Mouse (Mus musculus) MEL (cell line): ENCODE measurements around the gene Fem1a. TPM values are rescaled to one million over a fixed set of nuclear protein-coding genes. Genes with fewer than 3 reads are reported as not detected.

Source experiments
- DNase-seq: peaks from one replicate; pipeline ENCODE4 v3.0.0; 2011; ENCODE audit warnings: low read depth, low spot score
- H3K27ac ChIP-seq: 2 replicates; pipeline ENCODE4 v1.5.1; 2012; ENCODE audit warnings: low read depth, mild to moderate bottlenecking, control low read depth, low read length, moderate library complexity; ENCODE audit not compliant: control insufficient read depth
- H3K27me3 ChIP-seq, 2 experiments: fragments of 150-350 bp in 1 of 2; sonication (generic) in 1 of 2; 2 replicates each; pipeline ENCODE4 v1.6.1; 2012; ENCODE audit warnings: low read length in 2 of 2, mild to moderate bottlenecking in 2 of 2, improper control_type of control experiment in 1 of 2, moderate library complexity in 1 of 2; ENCODE audit not compliant: insufficient read depth in 2 of 2, control insufficient read depth in 1 of 2
- H3K36me3 ChIP-seq, 2 experiments: 2 replicates each; pipeline ENCODE4 v1.6.1; 2012 to 2014; ENCODE audit warnings: low read length in 2 of 2, improper control_type of control experiment in 1 of 2, inconsistent platforms in 1 of 2, mild to moderate bottlenecking in 1 of 2; ENCODE audit not compliant: insufficient read depth in 2 of 2, control insufficient read depth in 1 of 2
- H3K4me1 ChIP-seq, 2 experiments: fragments of 150-350 bp in 1 of 2; sonication (generic) in 1 of 2; 2 replicates each; pipeline ENCODE4 v1.6.1; 2012; ENCODE audit warnings: low read length in 2 of 2, improper control_type of control experiment in 1 of 2, mild to moderate bottlenecking in 1 of 2; ENCODE audit not compliant: insufficient read depth in 2 of 2, control insufficient read depth in 1 of 2
- H3K4me3 ChIP-seq, 2 experiments: fragments of 150-350 bp in 1 of 2; sonication (generic) in 1 of 2; 2 replicates each; pipeline ENCODE4 v1.5.1; 2012; ENCODE audit warnings: low read depth in 2 of 2, low read length in 2 of 2, mild to moderate bottlenecking in 2 of 2, moderate library complexity in 2 of 2, control low read depth in 1 of 2, improper control_type of control experiment in 1 of 2; ENCODE audit not compliant: control insufficient read depth in 1 of 2, insufficient read depth in 1 of 2
- H3K79me2 ChIP-seq: 2 replicates; pipeline ENCODE4 v1.6.1; 2012; ENCODE audit warnings: mild to moderate bottlenecking, low read length, moderate library complexity; ENCODE audit not compliant: control insufficient read depth, poor library complexity, insufficient read depth
- H3K9ac ChIP-seq: 2 replicates; pipeline ENCODE4 v1.6.1; 2012; ENCODE audit warnings: low read depth, mild to moderate bottlenecking, control low read depth, low read length, moderate library complexity; ENCODE audit not compliant: control insufficient read depth, poor library complexity, severe bottlenecking
- H3K9me3 ChIP-seq: fragments of 150-350 bp; sonication (generic); replicated peaks from 2 replicates; pipeline ENCODE4 v1.6.1; 2012; ENCODE audit warnings: mild to moderate bottlenecking, low read length, improper control_type of control experiment, moderate library complexity; ENCODE audit not compliant: insufficient read depth
- BHLHE40 ChIP-seq: IDR thresholded peaks from 2 replicates; pipeline ENCODE4 v1.6.1; 2012; ENCODE audit warnings: low read depth, mild to moderate bottlenecking, inconsistent platforms, low read length, improper control_type of control experiment, borderline replicate concordance
- CHD1 ChIP-seq: IDR thresholded peaks from 2 replicates; pipeline ENCODE4 v1.6.1; 2012; ENCODE audit warnings: low read depth, mild to moderate bottlenecking, inconsistent platforms, low read length, improper control_type of control experiment
- CTCF ChIP-seq, 3 experiments: IDR thresholded peaks in 2 of 3; conservative IDR thresholded peaks in 1 of 3; 2 replicates each; pipeline ENCODE4 v1.5.1; 2011 to 2012; ENCODE audit warnings: low read length in 3 of 3, low read depth in 2 of 3, mild to moderate bottlenecking in 2 of 3, improper control_type of control experiment in 1 of 3, inconsistent platforms in 1 of 3, mixed read lengths in 1 of 3, moderate library complexity in 1 of 3; ENCODE audit not compliant: control insufficient read depth in 1 of 3, insufficient read depth in 1 of 3, poor library complexity in 1 of 3, severe bottlenecking in 1 of 3
- E2F4 ChIP-seq: IDR thresholded peaks from 2 replicates; pipeline ENCODE4 v1.6.1; 2011; ENCODE audit warnings: low read depth, low read length, improper control_type of control experiment, borderline replicate concordance
- ELF1 ChIP-seq: IDR thresholded peaks from 2 replicates; pipeline ENCODE4 v1.6.1; 2014; ENCODE audit warnings: low read depth, mild to moderate bottlenecking, inconsistent platforms, low read length, improper control_type of control experiment, moderate library complexity
- EP300 ChIP-seq, 2 experiments: IDR thresholded peaks; 2 replicates each; pipeline ENCODE4 v1.6.1; 2011; ENCODE audit warnings: improper control_type of control experiment in 2 of 2, low read length in 2 of 2, low read depth in 1 of 2, mild to moderate bottlenecking in 1 of 2
- ETS1 ChIP-seq: IDR thresholded peaks from 2 replicates; pipeline ENCODE4 v1.6.1; 2012; ENCODE audit warnings: low read depth, mild to moderate bottlenecking, inconsistent platforms, low read length, improper control_type of control experiment, moderate library complexity
- GABPA ChIP-seq: IDR thresholded peaks from 2 replicates; pipeline ENCODE4 v1.6.1; 2012; ENCODE audit warnings: low read depth, mild to moderate bottlenecking, inconsistent platforms, low read length, improper control_type of control experiment, moderate library complexity
- GATA1 ChIP-seq: IDR thresholded peaks from 2 replicates; pipeline ENCODE4 v1.6.1; 2011; ENCODE audit warnings: low read depth, low read length, improper control_type of control experiment
- HCFC1 ChIP-seq: IDR thresholded peaks from 2 replicates; pipeline ENCODE4 v1.6.1; 2012; ENCODE audit warnings: low read depth, mild to moderate bottlenecking, inconsistent platforms, low read length, improper control_type of control experiment, moderate library complexity
- JUND ChIP-seq: IDR thresholded peaks from 2 replicates; pipeline ENCODE4 v1.6.1; 2011; ENCODE audit warnings: low read depth, mild to moderate bottlenecking, improper control_type of control experiment, low read length
- KAT2A ChIP-seq: conservative IDR thresholded peaks from 2 replicates; pipeline ENCODE4 v1.6.1; 2012; ENCODE audit warnings: low read depth, low read length, improper control_type of control experiment, inconsistent platforms
- MAFK ChIP-seq: IDR thresholded peaks from 2 replicates; pipeline ENCODE4 v1.6.1; 2011; ENCODE audit warnings: low read depth, mild to moderate bottlenecking, low read length, improper control_type of control experiment, borderline replicate concordance
- MAX ChIP-seq: IDR thresholded peaks from 2 replicates; pipeline ENCODE4 v1.6.1; 2011; ENCODE audit warnings: low read length, improper control_type of control experiment
- MAZ ChIP-seq: IDR thresholded peaks from 2 replicates; pipeline ENCODE4 v1.6.1; 2012; ENCODE audit warnings: low read depth, mild to moderate bottlenecking, inconsistent platforms, low read length, improper control_type of control experiment
- MEF2A ChIP-seq: IDR thresholded peaks from 2 replicates; pipeline ENCODE4 v1.6.1; 2014; ENCODE audit warnings: low read depth, mild to moderate bottlenecking, inconsistent platforms, low read length, improper control_type of control experiment; ENCODE audit not compliant: poor library complexity, insufficient replicate concordance, severe bottlenecking; ENCODE audit errors: extremely low read depth
- MXI1 ChIP-seq: IDR thresholded peaks from 2 replicates; pipeline ENCODE4 v1.6.1; 2011; ENCODE audit warnings: mild to moderate bottlenecking, low read depth, low read length, improper control_type of control experiment
- MYB ChIP-seq: IDR thresholded peaks from 2 replicates; pipeline ENCODE4 v1.6.1; 2011; ENCODE audit warnings: mild to moderate bottlenecking, low read depth, low read length, improper control_type of control experiment
- MYC ChIP-seq: IDR thresholded peaks from 2 replicates; pipeline ENCODE4 v1.6.1; 2011; ENCODE audit warnings: low read depth, mild to moderate bottlenecking, low read length, improper control_type of control experiment, moderate library complexity
- NELFE ChIP-seq: IDR thresholded peaks from 2 replicates; pipeline ENCODE4 v1.6.1; 2011; ENCODE audit warnings: low read depth, low read length, improper control_type of control experiment
- NRF1 ChIP-seq: IDR thresholded peaks from 2 replicates; pipeline ENCODE4 v1.6.1; 2014; ENCODE audit warnings: low read depth, mild to moderate bottlenecking, inconsistent platforms, low read length, improper control_type of control experiment, moderate library complexity; ENCODE audit not compliant: poor library complexity, insufficient read depth, severe bottlenecking
- POLR2A ChIP-seq, 2 experiments: IDR thresholded peaks; 2 replicates each; pipeline ENCODE4 v1.6.1; 2011 to 2012; ENCODE audit warnings: low read length in 2 of 2, mild to moderate bottlenecking in 2 of 2, control low read depth in 1 of 2, improper control_type of control experiment in 1 of 2, low read depth in 1 of 2, moderate library complexity in 1 of 2; ENCODE audit not compliant: control insufficient read depth in 1 of 2, insufficient read depth in 1 of 2, poor library complexity in 1 of 2
- POLR2AphosphoS2 ChIP-seq: IDR thresholded peaks from 2 replicates; pipeline ENCODE4 v1.6.1; 2011; ENCODE audit warnings: low read length, improper control_type of control experiment
- POLR2AphosphoS5 ChIP-seq: IDR thresholded peaks from 2 replicates; pipeline ENCODE4 v1.6.1; 2012; ENCODE audit warnings: low read depth, borderline replicate concordance, mild to moderate bottlenecking, inconsistent platforms, low read length, moderate library complexity, mixed read lengths
- RAD21 ChIP-seq: IDR thresholded peaks from 2 replicates; pipeline ENCODE4 v1.6.1; 2011; ENCODE audit warnings: mild to moderate bottlenecking, low read depth, low read length, improper control_type of control experiment
- RCOR1 ChIP-seq: IDR thresholded peaks from 2 replicates; pipeline ENCODE4 v1.6.1; 2012; ENCODE audit warnings: low read depth, mild to moderate bottlenecking, inconsistent platforms, low read length, improper control_type of control experiment
- SIN3A ChIP-seq: IDR thresholded peaks from 2 replicates; pipeline ENCODE4 v1.6.1; 2012; ENCODE audit warnings: low read length, improper control_type of control experiment, inconsistent platforms
- SMC3 ChIP-seq: IDR thresholded peaks from 2 replicates; pipeline ENCODE4 v1.6.1; 2011; ENCODE audit warnings: low read depth, low read length, improper control_type of control experiment
- TAL1 ChIP-seq: IDR thresholded peaks from 2 replicates; pipeline ENCODE4 v1.6.1; 2012; ENCODE audit warnings: mild to moderate bottlenecking, inconsistent platforms, low read length, moderate library complexity, mixed read lengths
- TBP ChIP-seq: IDR thresholded peaks from 2 replicates; pipeline ENCODE4 v1.8.0; 2011; ENCODE audit warnings: low read depth, low read length, improper control_type of control experiment
- UBTF ChIP-seq: IDR thresholded peaks from 2 replicates; pipeline ENCODE4 v1.6.1; 2012; ENCODE audit warnings: low read depth, mild to moderate bottlenecking, inconsistent platforms, low read length, improper control_type of control experiment, moderate library complexity, borderline replicate concordance; ENCODE audit not compliant: insufficient read depth
- USF1 ChIP-seq: IDR thresholded peaks from 2 replicates; pipeline ENCODE4 v1.6.1; 2014; ENCODE audit warnings: low read depth, mild to moderate bottlenecking, inconsistent platforms, low read length, improper control_type of control experiment, moderate library complexity
- USF2 ChIP-seq, 2 experiments: IDR thresholded peaks; 2 replicates each; pipeline ENCODE4 v1.6.1; 2011 to 2012; ENCODE audit warnings: improper control_type of control experiment in 2 of 2, low read length in 2 of 2, borderline replicate concordance in 1 of 2, inconsistent platforms in 1 of 2, low read depth in 1 of 2, mild to moderate bottlenecking in 1 of 2; ENCODE audit not compliant: insufficient read depth in 1 of 2
- ZC3H11A ChIP-seq: IDR thresholded peaks from 2 replicates; pipeline ENCODE4 v1.6.1; 2012; ENCODE audit warnings: low read depth, mild to moderate bottlenecking, inconsistent platforms, low read length, improper control_type of control experiment
- ZKSCAN1 ChIP-seq: IDR thresholded peaks from 2 replicates; pipeline ENCODE4 v1.6.1; 2012; ENCODE audit warnings: low read depth, mild to moderate bottlenecking, inconsistent platforms, low read length, improper control_type of control experiment, moderate library complexity
- ZMIZ1 ChIP-seq: IDR thresholded peaks from 2 replicates; pipeline ENCODE4 v1.6.1; 2012; ENCODE audit warnings: low read depth, mild to moderate bottlenecking, inconsistent platforms, low read length, improper control_type of control experiment, moderate library complexity
- ZNF384 ChIP-seq: IDR thresholded peaks from 2 replicates; pipeline ENCODE4 v1.6.1; 2012; ENCODE audit warnings: low read depth, mild to moderate bottlenecking, inconsistent platforms, low read length, improper control_type of control experiment
- polyA plus RNA-seq, 2 experiments: library from polyadenylated mRNA; stranded (reverse) in 1 of 2; unstranded in 1 of 2; fragments of >175 nt in 1 of 2; fragments of >200 nt in 1 of 2; gene quantifications; 2 replicates each; pipeline versions ENCODE4 v1.2.1 to v1.2.4; 2012; ENCODE audit warnings: low replicate concordance in 2 of 2, low read depth in 1 of 2; ENCODE audit not compliant: insufficient read length in 2 of 2, insufficient read depth in 1 of 2, missing spikeins in 1 of 2
- total RNA-seq: library from RNA; depleted of rRNA; stranded (reverse); fragments of 300-350 nt; gene quantifications from 2 replicates; pipeline ENCODE4 v1.2.3, GENCODE M21; 2012

Fem1a gene
- total and polyA plus RNA-seq, 3 experiments, result 17.1 to 21.5 TPM; not detected in 1

GRCm38 (mm10) chr17:56269153-56269630 lies 12.6 kb downstream of the Fem1a start:
- Histone ChIP-seq H3K27me3 (no peaks in the 10 kb centered on the region), H3K4me3 (peak overlapping the region; percentile 72 to 74), H3K27ac (peak overlapping the region; percentile 87), H3K9ac (peak overlapping the region; percentile 88), H3K4me1 (peaks cover 0 to 14% of the 10 kb centered on the region in 2 experiments; a peak in 2 of 4 replicates), H3K9me3 (no peaks in the 10 kb centered on the region), H3K79me2 (peaks cover 2% of the 10 kb centered on the region; the same call in 1 of the 2 replicates), H3K36me3 (peaks cover 0 to 7% of the 10 kb centered on the region in 2 experiments; a peak in 3 of 4 replicates)
- DNase-seq, result peak; percentile 93
- no peak for TF ChIP-seq MAFK
- TF ChIP-seq USF2 (IDR thresholded peaks at IDR 0.05; ENCODE audit: borderline replicate concordance in 1 of 2, insufficient read depth in 1 of 2, low read depth in 1 of 2, low read length in 2 of 2), result no peak
- TF ChIP-seq TBP, result peak; percentile 61
- no peak for TF ChIP-seq MYC
- TF ChIP-seq USF1, result peak; percentile 63; the same call in 1 of the 2 replicates
- peak; percentile 95 for TF ChIP-seq ZMIZ1
- no peak for TF ChIP-seq POLR2AphosphoS5
- no peak for TF ChIP-seq JUND
- no peak for TF ChIP-seq RCOR1
- TF ChIP-seq ZC3H11A, result no peak
- TF ChIP-seq NELFE, result peak; percentile 84
- TF ChIP-seq CTCF (IDR thresholded peaks at IDR 0.05 in 2 of 3, conservative IDR thresholded peaks at IDR 0.05 in 1 of 3; ENCODE audit: control insufficient read depth in 1 of 3, insufficient read depth in 1 of 3, low read depth in 2 of 3, low read length in 3 of 3, poor library complexity in 1 of 3, severe bottlenecking in 1 of 3), result no peak
- TF ChIP-seq POLR2A (IDR thresholded peaks at IDR 0.05; ENCODE audit: control insufficient read depth in 1 of 2, insufficient read depth in 1 of 2, low read depth in 1 of 2, low read length in 2 of 2, poor library complexity in 1 of 2), result peak; percentile 63 to 94; a peak in 3 of 4 replicates
- peak; percentile 98 for TF ChIP-seq POLR2AphosphoS2
- no peak for TF ChIP-seq GATA1
- TF ChIP-seq TAL1, result no peak
- TF ChIP-seq SMC3, result no peak
- peak; percentile 97 for TF ChIP-seq HCFC1
- TF ChIP-seq RAD21, result no peak
- no peak for TF ChIP-seq NRF1
- TF ChIP-seq MYB, result no peak
- 0 out of 2 replicates have a peak, but pooled peaks have one; percentile 7 for TF ChIP-seq ETS1
- TF ChIP-seq MXI1, result no peak; the same call in 1 of the 2 replicates
- TF ChIP-seq MEF2A, result no peak
- TF ChIP-seq BHLHE40, result no peak; the same call in 1 of the 2 replicates
- TF ChIP-seq MAZ, result no peak
- no peak for TF ChIP-seq CHD1
- peak; percentile 67 for TF ChIP-seq ELF1
- TF ChIP-seq SIN3A, result peak; percentile 75
- TF ChIP-seq KAT2A, result peak; percentile 82
- no peak for TF ChIP-seq GABPA
- peak; percentile 55; the same call in 1 of the 2 replicates for TF ChIP-seq ZNF384
- no peak for TF ChIP-seq E2F4
- no peak for TF ChIP-seq ZKSCAN1
- TF ChIP-seq EP300 (IDR thresholded peaks at IDR 0.05; ENCODE audit: low read depth in 1 of 2, low read length in 2 of 2), result no peak
- no peak for TF ChIP-seq UBTF
- 0 out of 2 replicates have a peak, but pooled peaks have one; percentile 13 for TF ChIP-seq MAX
